Mouse (Mus musculus) neural tube, embryonic 14.5 days (tissue): ENCODE measurements around the gene Casc3. TPM values are rescaled to one million over a fixed set of nuclear protein-coding genes. Genes with fewer than 3 reads are reported as not detected.

Source experiments
- ATAC-seq: fragments of 200-750 bp; cut with Nextera tagmentation; 2 replicates; pipeline ENCODE4 v1.8.0; 2017; ENCODE audit warnings: low read depth, mild to moderate bottlenecking, moderate TSS enrichment, moderate library complexity
- H3K27ac ChIP-seq: fragments of 300-500 bp; sonication (generic); 2 replicates; pipeline ENCODE4 v1.5.1; 2014; ENCODE audit warnings: low read depth, mild to moderate bottlenecking, control low read depth, low read length, moderate library complexity, mixed read lengths
- H3K27me3 ChIP-seq: fragments of 300-500 bp; sonication (generic); 2 replicates; pipeline ENCODE4 v1.6.1; 2014; ENCODE audit warnings: low read length; ENCODE audit not compliant: control insufficient read depth, insufficient read depth
- H3K36me3 ChIP-seq: fragments of 300-500 bp; sonication (generic); 2 replicates; pipeline ENCODE4 v1.6.1; 2014; ENCODE audit warnings: low read length, mixed read lengths; ENCODE audit not compliant: control insufficient read depth, insufficient read depth
- H3K4me1 ChIP-seq: fragments of 300-500 bp; sonication (generic); 2 replicates; pipeline ENCODE4 v1.6.1; 2014; ENCODE audit warnings: low read length; ENCODE audit not compliant: control insufficient read depth, insufficient read depth
- H3K4me2 ChIP-seq: fragments of 300-500 bp; sonication (generic); 2 replicates; pipeline ENCODE4 v1.6.1; 2014; ENCODE audit warnings: mild to moderate bottlenecking, low read depth, low read length, control low read depth
- H3K4me3 ChIP-seq: fragments of 300-500 bp; sonication (generic); 2 replicates; pipeline ENCODE4 v1.5.1; 2014; ENCODE audit warnings: low read depth, low read length, control low read depth, mixed read lengths
- H3K9ac ChIP-seq: fragments of 300-500 bp; sonication (generic); replicated peaks from 2 replicates; pipeline ENCODE4 v1.6.1; 2014; ENCODE audit warnings: low read depth, mild to moderate bottlenecking, control low read depth, low read length, mixed read lengths
- H3K9me3 ChIP-seq: fragments of 300-500 bp; sonication (generic); 2 replicates; pipeline ENCODE4 v1.6.1; 2016; ENCODE audit warnings: low read length; ENCODE audit not compliant: control insufficient read depth
- WGBS: fragments of 180-500 bp; shearing (Covaris S2); extraction: QIAGEN DNeasy Blood & Tissue Kit; methylation state at CpG from one replicate; pipeline ENCODE4 v1.1.7; 2014; 5-methylcytosine and 5-hydroxymethylcytosine counted together
- polyA plus RNA-seq: library from polyadenylated mRNA; unstranded; fragments of >200 nt; fragmentation: Nextera tagmentation; extraction: Ambion mirVana; gene quantifications from 2 replicates; pipeline ENCODE4 v1.2.1, GENCODE M21; 2014

Casc3 gene
- polyA plus RNA-seq, 1 experiment from 2014 or later, result 47.9 TPM

DNA sequence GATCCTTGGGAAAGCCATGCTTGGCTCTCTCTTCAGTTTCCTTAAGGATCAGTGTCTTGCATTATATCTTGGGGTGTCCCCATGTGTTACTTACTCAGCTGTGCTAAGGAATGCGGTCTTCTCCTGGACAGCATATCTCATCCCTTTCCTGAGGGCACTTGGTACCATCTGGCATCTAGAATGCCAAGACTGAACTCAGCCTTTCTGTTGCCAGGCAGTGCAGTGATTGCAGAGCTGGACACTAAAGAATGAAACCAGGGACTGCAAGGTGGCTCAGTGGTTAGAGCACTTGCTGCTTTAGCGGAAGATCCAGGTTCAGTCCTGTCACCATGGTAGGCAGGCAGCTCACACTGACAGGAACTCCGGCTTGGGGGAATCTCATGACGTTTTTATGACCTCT is 25.2 kb downstream of the Casc3 start:
- H3K4me1 ChIP-seq, result no peaks in the 10 kb centered on the region
- no peaks in the 10 kb centered on the region for H3K27me3 ChIP-seq
- no peak for ATAC-seq
- no peaks in the 10 kb centered on the region for H3K9me3 ChIP-seq
- H3K9ac ChIP-seq, result no peak overlapping the region
- peaks cover 60% of the 10 kb centered on the region for H3K36me3 ChIP-seq
- H3K27ac ChIP-seq, result no peak overlapping the region
- no peak overlapping the region for H3K4me3 ChIP-seq
- WGBS, result 70% methylated on average over 4 of the region's 4 CpGs
- no peak overlapping the region for H3K4me2 ChIP-seq

DNA sequence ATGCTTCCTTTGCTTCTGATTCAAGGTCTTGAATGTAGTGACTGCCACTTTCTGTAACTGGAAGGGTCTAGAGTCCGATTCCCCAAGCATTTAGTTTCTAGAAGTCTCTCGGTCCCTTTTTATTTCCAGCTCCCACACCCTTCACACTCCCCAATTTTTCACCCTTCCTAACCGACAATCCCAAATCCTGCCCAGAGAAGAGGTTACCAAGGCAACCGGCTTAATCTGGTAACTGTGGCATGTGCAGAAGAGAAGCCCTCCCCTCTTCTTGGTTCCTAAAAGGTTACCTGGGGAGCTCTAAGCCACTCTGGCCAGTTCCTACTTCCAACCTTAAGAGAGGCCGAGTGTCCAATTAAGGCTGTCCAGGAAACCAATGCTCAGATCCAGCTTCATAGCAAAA is 30.6 kb downstream of the Casc3 start:
- no peak for ATAC-seq
- Histone ChIP-seq H3K4me1 (peaks cover 6% of the 10 kb centered on the region; the same call in 1 of the 2 replicates), H3K9me3 (no peaks in the 10 kb centered on the region), H3K36me3 (peaks cover 34% of the 10 kb centered on the region), H3K27me3 (no peaks in the 10 kb centered on the region), H3K27ac (no peak overlapping the region), H3K4me2 (no peak overlapping the region), H3K9ac (no peak overlapping the region), H3K4me3 (no peak overlapping the region)
- WGBS, result 52% methylated on average over 5 of the region's 5 CpGs

DNA sequence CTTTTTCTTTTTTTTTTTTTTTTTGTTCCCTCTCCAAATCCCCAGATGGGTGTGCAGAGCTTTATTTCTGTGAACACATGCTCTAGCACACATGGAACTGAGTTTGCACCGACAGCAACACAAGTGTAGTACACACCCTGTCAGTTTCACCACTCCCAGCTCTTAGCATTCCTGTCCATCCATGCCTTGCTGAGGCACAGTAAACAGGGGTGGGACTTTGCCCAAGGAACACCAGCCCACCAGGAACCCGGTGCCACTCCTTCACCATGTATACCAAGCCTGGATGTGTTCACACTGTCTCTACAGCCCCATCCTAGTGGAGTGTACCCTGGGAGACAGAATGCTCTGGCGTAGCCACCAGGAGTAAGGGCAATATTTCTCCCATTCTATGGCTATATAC is 31.0 kb downstream of the Casc3 start:
- 69% methylated on average over 3 of the region's 3 CpGs for WGBS
- Histone ChIP-seq H3K9me3 (no peaks in the 10 kb centered on the region), H3K27ac (no peak overlapping the region), H3K9ac (no peak overlapping the region), H3K4me3 (no peak overlapping the region), H3K36me3 (peaks cover 34% of the 10 kb centered on the region), H3K27me3 (no peaks in the 10 kb centered on the region), H3K4me1 (peaks cover 6% of the 10 kb centered on the region; the same call in 1 of the 2 replicates), H3K4me2 (no peak overlapping the region)
- ATAC-seq, result no peak

DNA sequence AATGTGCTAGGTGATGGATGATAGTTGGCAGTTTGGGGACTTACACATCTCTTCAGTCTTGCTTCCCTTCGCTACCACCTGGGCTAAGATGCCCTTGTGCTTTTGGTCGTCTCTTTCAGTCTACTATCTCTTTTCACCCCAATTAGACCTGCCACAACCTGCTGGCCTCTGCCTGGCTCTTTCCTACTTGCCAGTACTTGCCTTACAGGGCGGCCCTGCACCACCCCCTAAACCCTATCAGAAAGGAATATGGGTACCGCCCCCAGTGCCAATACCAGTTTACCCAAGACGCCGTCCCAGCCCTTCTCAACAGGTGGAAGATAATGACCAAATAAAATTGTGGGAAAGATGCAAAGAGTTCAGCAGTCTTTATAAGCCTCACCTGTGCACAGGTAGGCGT is 31.4 kb downstream of the Casc3 start:
- Histone ChIP-seq H3K9me3 (no peaks in the 10 kb centered on the region), H3K27me3 (no peaks in the 10 kb centered on the region), H3K4me3 (peak overlapping the region; percentile 79), H3K4me2 (peak overlapping the region; percentile 83), H3K36me3 (peaks cover 33% of the 10 kb centered on the region), H3K9ac (no peak overlapping the region), H3K4me1 (peaks cover 6% of the 10 kb centered on the region; the same call in 1 of the 2 replicates), H3K27ac (no peak overlapping the region)
- 28% methylated on average over 7 of the region's 7 CpGs for whole genome bisulfite sequencing
- ATAC-seq, result 0 out of 2 replicates have a peak, but pooled peaks have one; percentile 7

DNA sequence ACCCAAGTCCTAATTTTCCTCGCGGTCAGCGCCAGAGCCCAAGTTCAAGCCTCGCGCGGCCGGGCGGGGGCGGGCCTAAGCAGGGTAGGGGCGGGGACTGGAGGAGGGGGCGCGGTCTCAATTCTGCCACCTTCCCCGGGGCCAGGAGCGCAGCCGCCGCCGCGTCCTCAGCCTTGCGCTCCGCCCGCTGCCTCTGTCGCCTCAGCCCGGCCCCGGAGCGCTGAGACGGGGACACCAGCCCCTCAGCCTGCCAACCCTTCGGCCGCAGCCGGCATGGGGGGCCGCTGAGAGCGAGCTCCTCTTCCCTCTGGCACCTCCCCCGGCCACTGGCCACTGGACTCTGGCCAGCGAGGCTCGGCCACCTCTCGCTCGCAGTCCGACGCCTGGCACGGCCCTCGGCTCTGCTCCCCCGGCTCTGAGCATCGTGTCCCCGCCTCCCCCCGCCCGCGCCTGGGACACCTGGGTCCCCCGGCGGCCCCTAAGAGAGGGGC is 32.0 kb downstream of the Casc3 start, which contains the start of gene Rapgefl1:
TSS of gene Rapgefl1 (plus strand) at position 135 of the 491 bp plus-strand sequence.
- Histone ChIP-seq H3K4me2 (peak within 1 kb of the TSS; percentile 83), H3K4me1 (peaks cover 6% of the 10 kb centered on the region; the same call in 1 of the 2 replicates), H3K9ac (peak within 1 kb of the TSS; percentile 88), H3K27ac (peak within 1 kb of the TSS; percentile 60; the same call in 1 of the 2 replicates), H3K4me3 (peak within 1 kb of the TSS; percentile 79), H3K9me3 (no peaks in the 10 kb centered on the region), H3K27me3 (no peaks in the 10 kb centered on the region), H3K36me3 (peaks cover 27% of the 10 kb centered on the region)
- ATAC-seq, result peak; percentile 92
- under 1% methylated on average over 40 of the region's 48 CpGs for WGBS

DNA sequence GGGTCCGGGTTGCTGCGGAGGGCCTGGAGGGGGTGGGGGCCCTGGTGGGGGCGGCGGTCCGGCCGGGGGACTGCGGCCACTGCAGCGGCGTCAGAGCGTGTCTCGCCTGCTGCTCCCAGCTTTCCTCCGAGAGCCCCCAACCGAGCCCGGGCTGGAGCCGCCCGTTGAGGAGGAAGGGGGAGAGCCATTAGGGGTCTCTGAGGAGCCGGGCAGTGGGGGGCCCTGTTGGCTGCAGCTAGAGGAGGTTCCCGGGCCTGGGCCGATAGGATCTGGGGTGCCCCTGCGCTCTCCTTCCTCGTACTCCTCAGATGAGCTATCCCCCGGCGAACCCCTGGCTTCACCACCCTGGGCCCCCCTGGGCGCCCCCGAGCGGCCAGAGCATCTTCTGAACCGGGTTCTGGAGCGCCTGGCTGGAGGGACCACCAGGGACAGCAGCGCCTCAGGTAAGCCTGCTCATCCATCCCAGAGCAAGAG is 32.6 kb downstream of the Casc3 start:
- WGBS, result 3% methylated on average over 24 of the region's 29 CpGs

DNA sequence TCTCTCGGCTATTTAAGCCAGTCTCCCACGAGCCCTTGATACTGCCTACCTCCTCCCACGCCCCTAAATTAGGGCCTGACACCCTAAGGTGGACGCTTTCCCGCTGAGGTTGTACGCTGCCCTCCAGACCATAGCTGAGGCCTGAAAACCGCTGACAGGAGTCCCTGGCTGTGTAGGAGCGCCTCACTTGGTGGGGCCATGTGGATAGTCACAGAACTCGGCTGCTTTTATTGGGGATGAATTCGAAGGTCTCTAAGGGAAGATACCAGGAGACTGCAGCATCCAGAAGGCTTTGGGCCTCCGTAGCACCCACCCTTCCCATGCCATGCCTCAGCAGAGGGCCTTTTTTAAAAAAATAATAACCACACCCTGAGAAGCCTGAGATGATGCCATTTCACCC is 33.2 kb downstream of the Casc3 start:
- H3K27ac ChIP-seq, result no peak overlapping the region
- no peaks in the 10 kb centered on the region for H3K27me3 ChIP-seq
- H3K4me3 ChIP-seq, result peak overlapping the region; percentile 79
- H3K4me1 ChIP-seq, result peaks cover 6% of the 10 kb centered on the region; the same call in 1 of the 2 replicates
- H3K4me2 ChIP-seq, result peak overlapping the region; percentile 83
- no peak for ATAC-seq
- H3K9me3 ChIP-seq, result no peaks in the 10 kb centered on the region
- H3K36me3 ChIP-seq, result peaks cover 15% of the 10 kb centered on the region; the same call in 1 of the 2 replicates
- H3K9ac ChIP-seq, result no peak overlapping the region
- 50% methylated on average over 11 of the region's 11 CpGs for WGBS

More for the DNA sequence above, 32.6 kb downstream of the Casc3 start:
- Histone ChIP-seq H3K4me1 (peaks cover 6% of the 10 kb centered on the region; the same call in 1 of the 2 replicates), H3K9me3 (no peaks in the 10 kb centered on the region), H3K27ac (0 out of 2 replicates have a peak overlapping the region, but pooled peaks have one; percentile 60), H3K9ac (peak overlapping the region; percentile 88), H3K4me2 (peak overlapping the region; percentile 83), H3K27me3 (no peaks in the 10 kb centered on the region), H3K4me3 (peak overlapping the region; percentile 79), H3K36me3 (peaks cover 22% of the 10 kb centered on the region)
- peak; percentile 39; the same call in 1 of the 2 replicates for ATAC-seq

DNA sequence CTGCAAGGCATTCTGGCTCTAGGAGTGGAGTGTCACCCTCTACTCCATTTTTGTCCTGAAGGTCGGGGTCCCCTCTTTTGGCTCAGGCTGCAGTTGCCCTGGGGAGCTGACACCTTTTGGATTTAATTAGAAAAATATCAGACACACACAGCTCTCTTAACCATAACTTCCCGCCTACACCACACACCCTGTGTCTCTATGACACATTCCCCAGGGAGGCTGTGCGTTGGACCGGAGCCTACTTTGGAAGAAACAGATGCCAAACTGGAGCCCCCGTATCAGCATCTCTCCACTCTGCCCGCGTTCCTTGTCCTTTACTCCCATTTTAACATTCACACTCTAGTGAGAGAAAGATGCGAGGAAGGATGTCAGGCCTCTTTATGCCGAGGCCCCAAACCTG is 33.8 kb downstream of the Casc3 start:
- Histone ChIP-seq H3K9me3 (no peaks in the 10 kb centered on the region), H3K27me3 (no peaks in the 10 kb centered on the region), H3K4me3 (no peak overlapping the region), H3K4me2 (no peak overlapping the region; the same call in 1 of the 2 replicates), H3K27ac (no peak overlapping the region), H3K36me3 (0 out of 2 replicates have a peak, but pooled peaks cover 9% of the 10 kb centered on the region), H3K4me1 (peaks cover 6% of the 10 kb centered on the region; the same call in 1 of the 2 replicates), H3K9ac (no peak overlapping the region)
- ATAC-seq, result no peak
- 66% methylated on average over 9 of the region's 9 CpGs for WGBS

DNA sequence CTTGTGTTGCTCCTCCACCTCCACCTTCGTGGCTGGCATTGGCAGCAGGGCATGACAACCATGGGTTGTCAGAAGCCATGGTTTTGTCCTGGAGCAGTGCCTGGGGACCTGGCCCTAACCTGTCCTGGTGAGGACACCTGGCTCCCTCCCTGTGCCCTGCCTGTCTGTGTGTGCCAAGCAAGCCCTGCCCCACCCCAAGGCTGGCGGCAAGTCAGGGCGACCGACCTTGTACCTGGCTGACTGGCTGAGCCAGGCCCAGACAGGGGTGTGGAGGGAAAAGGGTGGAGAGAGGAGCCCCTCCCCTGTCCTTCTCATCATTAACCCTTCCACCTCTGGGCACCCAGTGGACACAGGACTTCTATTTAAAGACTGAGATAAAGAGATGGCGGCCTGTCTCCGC is 34.7 kb downstream of the Casc3 start:
- no peak overlapping the region for H3K4me2 ChIP-seq
- peaks cover 6% of the 10 kb centered on the region; the same call in 1 of the 2 replicates for H3K4me1 ChIP-seq
- H3K9me3 ChIP-seq, result no peaks in the 10 kb centered on the region
- H3K4me3 ChIP-seq, result no peak overlapping the region
- H3K27ac ChIP-seq, result no peak overlapping the region
- ATAC-seq, result no peak
- WGBS, result 52% methylated on average over 6 of the region's 6 CpGs
- 0 out of 2 replicates have a peak, but pooled peaks cover under 1% of the 10 kb centered on the region for H3K36me3 ChIP-seq
- no peaks in the 10 kb centered on the region for H3K27me3 ChIP-seq
- no peak overlapping the region for H3K9ac ChIP-seq
